In the genomic region with DNA sequence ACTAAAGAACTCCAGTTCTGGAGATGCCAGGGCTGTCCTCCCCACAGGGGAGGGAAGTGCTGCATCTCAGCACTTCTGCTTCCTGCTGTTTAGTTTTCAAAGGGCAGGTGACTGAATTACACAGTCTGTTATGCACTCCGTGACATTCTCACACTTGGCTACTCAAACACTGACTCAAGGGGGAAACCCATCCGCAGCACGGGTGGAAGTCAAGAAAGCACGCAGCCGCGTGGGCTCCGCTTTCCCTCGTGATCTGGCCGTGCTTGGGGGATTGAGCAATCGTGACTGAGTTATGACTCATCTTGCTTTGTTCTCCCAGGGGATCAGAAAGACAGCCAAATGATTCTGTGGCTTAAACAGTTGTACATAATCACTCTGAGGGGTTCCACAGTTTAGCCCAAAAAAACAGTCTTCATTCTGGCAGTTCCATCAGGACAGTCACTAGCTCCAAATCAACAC, we compare ENCODE assay signal across 9 mouse cellular contexts. TPM values are rescaled to one million over a fixed set of nuclear protein-coding genes. Genes with fewer than 3 reads are reported as not detected.
DNase-seq lines count a peak whose midpoint lies in the region; ATAC-seq and TF ChIP-seq lines count a peak whose summit lies in the region.
"Had no signal": no experiment of that assay in that cellular context is flagged by ENCODE, and none has a peak within 500 bp of the region (broad histone marks: within the 10 kb centered on the region; RNA-seq: fewer than 3 reads in every experiment).

No protein-coding gene starts in this region.

- TF ChIP-seq POLR2A in thymus, adult 2 months (IDR thresholded peaks at IDR 0.05; ENCODE audit: control insufficient read depth, extremely low read depth, insufficient read depth, low read length, poor library complexity) = no peak
- no peak for TF ChIP-seq POLR2A in bone marrow macrophage, adult 2 months (IDR thresholded peaks at IDR 0.05; ENCODE audit: borderline replicate concordance, low read depth, low read length)

- peak; percentile 4 for DNase-seq in thymus, postnatal 25 days
- DNase-seq in thymus, adult 2 months = no peak
- DNase-seq in heart, adult 8-10 months (ENCODE audit: low spot score) = peak; percentile 84
- peak; percentile 8 to 20 for DNase-seq in layer of hippocampus, postnatal 10 days (ENCODE audit: low spot score in 2 of 2)
- DNase-seq in naive thymus-derived CD4-positive, alpha-beta T cell, adult 2 months (ENCODE audit: low read depth) = peak; percentile 8
- DNase-seq in embryo, embryonic 11 days = no peak
- DNase-seq in midbrain, embryonic 14.5 days = no peak

- H3K27ac ChIP-seq in thymus, adult 2 months (ENCODE audit: control insufficient read depth, insufficient read depth, low read length) = no peak overlapping the region
- H3K27ac ChIP-seq in bone marrow macrophage, adult 2 months (ENCODE audit: insufficient read depth, low read depth, low read length) = peak overlapping the region; percentile 88
- no peak overlapping the region for H3K27ac ChIP-seq in midbrain, embryonic 14.5 days (replicated peaks; ENCODE audit: low read depth, low read length)
- H3K27ac ChIP-seq: liver, embryonic 15.5 days had no signal

- no peaks in the 10 kb centered on the region for H3K36me3 ChIP-seq in thymus, adult 2 months (ENCODE audit: control insufficient read depth, insufficient read depth, low read length)
- no peaks in the 10 kb centered on the region for H3K36me3 ChIP-seq in midbrain, embryonic 14.5 days (ENCODE audit: control insufficient read depth, insufficient read depth, low read length)
- H3K36me3 ChIP-seq: liver, embryonic 15.5 days had no signal

- H3K4me3 ChIP-seq in thymus, adult 2 months (ENCODE audit: control insufficient read depth, insufficient read depth, low read length) = no peak overlapping the region
- peak overlapping the region; percentile 54 for H3K4me3 ChIP-seq in bone marrow macrophage, adult 2 months (ENCODE audit: insufficient read depth, low read length)
- H3K4me3 ChIP-seq in midbrain, embryonic 14.5 days (replicated peaks; ENCODE audit: low read depth, low read length) = no peak overlapping the region
- H3K4me3 ChIP-seq: liver, embryonic 15.5 days had no signal

- no peaks in the 10 kb centered on the region for H3K9me3 ChIP-seq in midbrain, embryonic 14.5 days (ENCODE audit: control insufficient read depth, low read length)
- H3K9me3 ChIP-seq: liver, embryonic 15.5 days had no signal

- no peak for TF ChIP-seq CTCF in thymus, adult 2 months (IDR thresholded peaks at IDR 0.05; ENCODE audit: borderline replicate concordance, control insufficient read depth, extremely low read depth, insufficient read depth, low read length, poor library complexity)
- TF ChIP-seq CTCF in bone marrow macrophage, adult 2 months (IDR thresholded peaks at IDR 0.05; ENCODE audit: low read depth, low read length) = no peak

- H3K9ac ChIP-seq in midbrain, embryonic 14.5 days (replicated peaks; ENCODE audit: low read length) = no peak overlapping the region
- H3K9ac ChIP-seq: liver, embryonic 15.5 days had no signal

- H3K4me1 ChIP-seq in thymus, adult 2 months (replicated peaks; ENCODE audit: control insufficient read depth, insufficient read depth, low read length) = no peaks in the 10 kb centered on the region
- peaks cover 28% of the 10 kb centered on the region for H3K4me1 ChIP-seq in bone marrow macrophage, adult 2 months (ENCODE audit: control insufficient read depth, insufficient read depth, low read length)
- H3K4me1 ChIP-seq in midbrain, embryonic 14.5 days (ENCODE audit: control insufficient read depth, insufficient read depth, low read length) = no peaks in the 10 kb centered on the region
- H3K4me1 ChIP-seq: liver, embryonic 15.5 days had no signal

- H3K27me3 ChIP-seq in thymus, adult 2 months (ENCODE audit: control insufficient read depth, insufficient read depth, low read length) = no peaks in the 10 kb centered on the region
- no peaks in the 10 kb centered on the region for H3K27me3 ChIP-seq in midbrain, embryonic 14.5 days (ENCODE audit: control insufficient read depth, insufficient read depth, low read length)
- H3K27me3 ChIP-seq: liver, embryonic 15.5 days had no signal

- no peak overlapping the region for H3K4me2 ChIP-seq in midbrain, embryonic 14.5 days (ENCODE audit: low read length)
- H3K4me2 ChIP-seq: liver, embryonic 15.5 days had no signal

- ATAC-seq in midbrain, embryonic 14.5 days (ENCODE audit: low FRiP score, low TSS enrichment) = no peak

- WGBS in thymus, adult 2 months = 23% methylated on average over 10 of the region's 10 CpGs
- 72% methylated on average over 10 of the region's 10 CpGs for WGBS in midbrain, embryonic 14.5 days

RNA-seq across cellular contexts. Expression of gene Ppp4r2, which starts 32.9 kb away (rescaled TPM):
- 27.0 and 35.0 TPM in 2 replicates for polyA plus RNA-seq in thymus, adult 2 months (2012; rRNA removed)
- polyA plus RNA-seq in bone marrow macrophage, adult 2 months (2012; ENCODE audit: insufficient read depth, insufficient read length, missing spikeins) = 66.7 and 69.2 TPM in 2 replicates
- 10 to 100 TPM; 43.9 to 49.1 (median 46.6) TPM for total RNA-seq in heart, adult 8-10 months (2022)
- 10 to 100 TPM; 72.9 to 74.4 TPM for total RNA-seq in layer of hippocampus, postnatal 10 days (2021)
- 28.0 and 35.2 TPM in 2 replicates for polyA plus RNA-seq in midbrain, embryonic 14.5 days (2014; fragmentation: Nextera tagmentation; extraction: Ambion mirVana)

Comparison
In these comparisons a context has a peak if more than half of its experiments do, and no peak if none do; other contexts are left out.
1. DNase-seq: peak in thymus, postnatal 25 days (single experiment), heart, adult 8-10 months (single experiment), layer of hippocampus, postnatal 10 days (2 of 2) and naive thymus-derived CD4-positive, alpha-beta T cell, adult 2 months (single experiment); none in thymus, adult 2 months (single experiment), embryo, embryonic 11 days (single experiment) and midbrain, embryonic 14.5 days (single experiment).